Mouse (Mus musculus) embryonic fibroblast, embryonic 13.5 days (primary cell): ENCODE results near the gene Eid3. TPM values are rescaled to one million over a fixed set of nuclear protein-coding genes. Genes with fewer than 3 reads are reported as not detected.

Experiments used
- H3K27ac ChIP-seq: 2 replicates; pipeline ENCODE4 v1.5.1; 2012; ENCODE audit warnings: low read length, control low read depth, inconsistent platforms; ENCODE audit not compliant: insufficient read depth
- H3K4me1 ChIP-seq: 2 replicates; pipeline ENCODE4 v1.6.1; 2011; ENCODE audit warnings: low read length; ENCODE audit not compliant: control insufficient read depth, insufficient read depth
- H3K4me3 ChIP-seq: 2 replicates; pipeline ENCODE4 v1.5.1; 2011; ENCODE audit warnings: mild to moderate bottlenecking, control low read depth, low read length; ENCODE audit not compliant: insufficient read depth
- CTCF ChIP-seq: IDR thresholded peaks from 2 replicates; pipeline ENCODE4 v1.5.1; 2011; ENCODE audit warnings: mild to moderate bottlenecking, control low read depth, low read length, moderate library complexity, borderline replicate concordance; ENCODE audit not compliant: insufficient read depth
- POLR2A ChIP-seq: IDR thresholded peaks from 2 replicates; pipeline ENCODE4 v1.6.1; 2011; ENCODE audit warnings: low read depth, mild to moderate bottlenecking, control low read depth, low read length, moderate library complexity
- polyA plus RNA-seq: library from polyadenylated mRNA; stranded (reverse); fragments of >200 nt; gene quantifications from 2 replicates; pipeline ENCODE4 v1.2.4, GENCODE M21; 2011; ENCODE audit warnings: low read depth; ENCODE audit not compliant: missing spikeins, insufficient read length

Eid3 gene
- polyA plus RNA-seq, 1 experiment: 4.1 TPM

GRCm38 (mm10) chr10:82860181-82860928 lies 6.1 kb upstream of the Eid3 start:
- no peak for TF ChIP-seq CTCF
- peak; percentile 61 for TF ChIP-seq POLR2A
- peaks cover 10% of the 10 kb centered on the region for H3K4me1 ChIP-seq
- H3K4me3 ChIP-seq: peak overlapping the region; percentile 77
- peak overlapping the region; percentile 80 for H3K27ac ChIP-seq

- no peak for TF ChIP-seq POLR2A
- no peak for TF ChIP-seq CTCF
- Histone ChIP-seq H3K27ac (peak overlapping the region; percentile 80), H3K4me1 (peaks cover 10% of the 10 kb centered on the region), H3K4me3 (peak overlapping the region; percentile 77)
These were observed 5.5 kb upstream of the Eid3 start for GRCm38 (mm10) chr10:82860929-82861315.

GRCm38 (mm10) chr10:82863106-82863680 lies 3.2 kb upstream of the Eid3 start:
- TF ChIP-seq POLR2A: no peak
- no peak for TF ChIP-seq CTCF
- H3K4me3 ChIP-seq: peak overlapping the region; percentile 13; the same call in 1 of the 2 replicates
- peak overlapping the region; percentile 32; the same call in 1 of the 2 replicates for H3K27ac ChIP-seq
- peaks cover 12% of the 10 kb centered on the region for H3K4me1 ChIP-seq

- no peak for TF ChIP-seq CTCF
- TF ChIP-seq POLR2A: no peak
- Histone ChIP-seq H3K27ac (0 out of 2 replicates have a peak overlapping the region, but pooled peaks have one; percentile 32), H3K4me1 (peaks cover 15% of the 10 kb centered on the region), H3K4me3 (no peak overlapping the region)
These were observed 2.6 kb upstream of the Eid3 start for GRCm38 (mm10) chr10:82863827-82864226.

- Histone ChIP-seq H3K27ac (no peak overlapping the region), H3K4me1 (peaks cover 15% of the 10 kb centered on the region), H3K4me3 (no peak overlapping the region)
- TF ChIP-seq CTCF: no peak
- TF ChIP-seq POLR2A: no peak
These were observed 406 bp downstream of the Eid3 start for GRCm38 (mm10) chr10:82866832-82867231.

GRCm38 (mm10) chr10:82868418-82869086 lies 2.1 kb downstream of the Eid3 start:
- Histone ChIP-seq H3K4me3 (no peak overlapping the region), H3K27ac (no peak overlapping the region), H3K4me1 (peaks cover 5% of the 10 kb centered on the region; the same call in 1 of the 2 replicates)
- no peak for TF ChIP-seq POLR2A
- TF ChIP-seq CTCF: no peak

- H3K27ac ChIP-seq: no peak overlapping the region
- H3K4me1 ChIP-seq: no peaks in the 10 kb centered on the region
- H3K4me3 ChIP-seq: no peak overlapping the region
- TF ChIP-seq CTCF: no peak
- no peak for TF ChIP-seq POLR2A
These were observed 9.0 kb downstream of the Eid3 start for GRCm38 (mm10) chr10:82875446-82875845.

- no peak for TF ChIP-seq POLR2A
- no peak for TF ChIP-seq CTCF
- no peaks in the 10 kb centered on the region for H3K4me1 ChIP-seq
These were observed 9.8 kb downstream of the Eid3 start for GRCm38 (mm10) chr10:82876076-82876796.

GRCm38 (mm10) chr10:82887354-82887753 lies 20.9 kb downstream of the Eid3 start:
- TF ChIP-seq POLR2A (no peak), CTCF (no peak)
- H3K4me3 ChIP-seq: no peak overlapping the region
- H3K4me1 ChIP-seq: no peaks in the 10 kb centered on the region
- no peak overlapping the region for H3K27ac ChIP-seq

More at GRCm38 (mm10) chr10:82876076-82876796, 9.8 kb downstream of the Eid3 start:
- Histone ChIP-seq H3K4me3 (no peak overlapping the region), H3K27ac (no peak overlapping the region)
